Mouse (Mus musculus) liver, adult 2 months (tissue): ENCODE data around the gene Wdr66.

Experiments
- CTCF ChIP-seq: fragments of 200-500 bp; IDR thresholded peaks from 2 replicates; pipeline ENCODE4 v1.5.1; 2011; ENCODE audit warnings: low read depth, low read length, control low read depth
- POLR2A ChIP-seq: fragments of 200-500 bp; IDR thresholded peaks from 2 replicates; pipeline ENCODE4 v1.6.1; 2011; ENCODE audit warnings: low read length, control low read depth; ENCODE audit not compliant: insufficient read depth; ENCODE audit errors: extremely low read depth

GRCm38 (mm10) chr5:123300496-123301034, 48.7 kb downstream of the Wdr66 start:
- TF ChIP-seq POLR2A (no peak), CTCF (no peak)
